Mouse (Mus musculus) heart, embryonic 11.5 days (tissue): ENCODE measurements around the gene Trem3. TPM values are rescaled to one million over a fixed set of nuclear protein-coding genes. Genes with fewer than 3 reads are reported as not detected.

Experiments used
- ATAC-seq: fragments of 200-750 bp; cut with Nextera tagmentation; replicated peaks from 2 replicates; pipeline ENCODE4 v1.8.0; 2017; ENCODE audit warnings: moderate library complexity; ENCODE audit not compliant: insufficient number of reproducible peaks, low FRiP score, low TSS enrichment
- H3K27ac ChIP-seq: fragments of 300-500 bp; sonication (generic); 2 replicates; pipeline ENCODE4 v1.5.1; 2014; ENCODE audit warnings: mild to moderate bottlenecking, low read depth, low read length
- H3K27me3 ChIP-seq: fragments of 300-500 bp; sonication (generic); 2 replicates; pipeline ENCODE4 v1.6.1; 2014; ENCODE audit warnings: mild to moderate bottlenecking, low read length, mixed read lengths; ENCODE audit not compliant: control insufficient read depth, insufficient read depth
- H3K36me3 ChIP-seq: fragments of 300-500 bp; sonication (generic); 2 replicates; pipeline ENCODE4 v1.6.1; 2014; ENCODE audit warnings: mild to moderate bottlenecking, low read length, moderate library complexity, mixed read lengths; ENCODE audit not compliant: control insufficient read depth, insufficient read depth
- H3K4me1 ChIP-seq: fragments of 300-500 bp; sonication (generic); 2 replicates; pipeline ENCODE4 v1.6.1; 2014; ENCODE audit warnings: low read length; ENCODE audit not compliant: control insufficient read depth, insufficient read depth
- H3K4me2 ChIP-seq: fragments of 300-500 bp; sonication (generic); 2 replicates; pipeline ENCODE4 v1.6.1; 2014; ENCODE audit warnings: mild to moderate bottlenecking, moderate library complexity
- H3K4me3 ChIP-seq: fragments of 300-500 bp; sonication (generic); 2 replicates; pipeline ENCODE4 v1.5.1; 2014; ENCODE audit warnings: low read depth, low read length
- H3K9ac ChIP-seq: fragments of 300-500 bp; sonication (generic); 2 replicates; pipeline ENCODE4 v1.6.1; 2014; ENCODE audit warnings: mild to moderate bottlenecking, low read depth, low read length, moderate library complexity
- H3K9me3 ChIP-seq: fragments of 300-500 bp; sonication (generic); replicated peaks from 2 replicates; pipeline ENCODE4 v1.6.1; 2016; ENCODE audit warnings: low read length; ENCODE audit not compliant: control insufficient read depth
- WGBS: fragments of 180-500 bp; shearing (Covaris S2); extraction: QIAGEN DNeasy Blood & Tissue Kit; methylation state at CpG from one replicate; pipeline ENCODE4 v1.1.7; 2014; ENCODE audit not compliant: insufficient replicate concordance; 5-methylcytosine and 5-hydroxymethylcytosine counted together
- polyA plus RNA-seq: library from polyadenylated mRNA; unstranded; fragments of >200 nt; fragmentation: Nextera tagmentation; extraction: Ambion mirVana; gene quantifications from 2 replicates; pipeline ENCODE4 v1.2.1, GENCODE M21; 2014

Gene Trem3
- polyA plus RNA-seq, 1 experiment from 2014 or later: not detected

- Histone ChIP-seq H3K27me3 (0 out of 2 replicates have a peak, but pooled peaks cover 3% of the 10 kb centered on the region), H3K4me3 (no peak overlapping the region), H3K9ac (no peak overlapping the region), H3K9me3 (no peaks in the 10 kb centered on the region), H3K36me3 (no peaks in the 10 kb centered on the region), H3K27ac (no peak overlapping the region), H3K4me1 (no peaks in the 10 kb centered on the region), H3K4me2 (no peak overlapping the region)
- 51% methylated on average over 2 of the region's 2 CpGs for WGBS
- no peak for ATAC-seq
Measured at GRCm38 (mm10) chr17:48266138-48266537, 18.6 kb downstream of the Trem3 start.

DNA sequence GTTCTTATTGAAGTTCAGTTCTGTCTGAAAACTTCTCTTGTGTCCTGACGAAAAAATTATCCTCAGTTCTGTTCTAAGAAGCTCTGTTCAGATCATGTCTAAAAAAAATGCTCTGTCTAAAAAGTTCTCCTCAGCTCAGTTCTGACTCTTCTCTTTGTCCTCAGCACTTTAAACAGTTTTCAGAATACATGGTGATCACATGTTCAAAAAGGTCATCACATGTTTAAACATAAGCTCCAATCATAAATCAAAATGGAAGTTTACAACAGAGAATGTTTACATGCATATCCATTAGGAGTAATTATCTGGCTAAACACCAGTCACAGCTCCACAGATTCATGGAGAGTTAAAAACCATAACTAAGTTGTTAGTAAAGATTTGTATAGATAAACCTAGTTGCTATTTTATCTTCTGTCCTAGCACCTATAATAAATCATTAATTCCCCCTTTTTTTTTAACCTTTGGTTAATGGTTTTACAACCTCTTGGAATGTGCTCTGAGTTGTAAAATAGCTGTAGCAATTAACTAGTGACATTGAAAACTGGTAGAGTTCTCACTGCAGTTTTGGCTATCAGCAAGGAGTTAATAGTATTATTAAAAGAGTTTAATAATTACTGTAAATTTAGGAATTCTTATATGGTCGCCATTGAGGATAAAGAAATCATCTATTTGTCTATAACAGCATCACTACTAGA, 19.2 kb downstream of the Trem3 start:
- Histone ChIP-seq H3K36me3 (no peaks in the 10 kb centered on the region), H3K27me3 (0 out of 2 replicates have a peak, but pooled peaks cover 3% of the 10 kb centered on the region), H3K9me3 (no peaks in the 10 kb centered on the region), H3K27ac (no peak overlapping the region), H3K4me3 (no peak overlapping the region), H3K9ac (no peak overlapping the region), H3K4me2 (no peak overlapping the region), H3K4me1 (no peaks in the 10 kb centered on the region)
- WGBS: 56% methylated on average over 2 of the region's 2 CpGs
- ATAC-seq: no peak

DNA sequence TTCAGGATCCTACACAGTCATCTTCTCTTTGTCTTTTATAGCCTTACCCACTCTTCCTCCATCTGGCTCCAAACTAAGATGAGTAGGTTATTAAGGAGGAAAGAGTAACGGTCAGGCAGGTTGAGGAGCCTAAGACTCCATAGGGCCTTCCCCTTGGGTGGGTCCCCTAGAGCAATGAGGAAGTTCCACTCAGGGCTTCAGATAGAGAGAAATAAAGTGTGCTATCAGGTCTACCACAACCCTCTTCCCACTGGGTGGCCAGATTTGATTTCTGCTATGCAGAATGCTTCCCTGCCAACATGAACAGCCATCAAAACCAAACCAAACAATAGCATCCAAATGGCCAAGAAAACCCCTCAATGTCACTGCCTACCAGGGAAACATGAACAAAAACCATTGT, 20.0 kb downstream of the Trem3 start:
- no peak overlapping the region for H3K4me3 ChIP-seq
- H3K4me2 ChIP-seq: no peak overlapping the region
- H3K9ac ChIP-seq: no peak overlapping the region
- ATAC-seq: no peak
- no peaks in the 10 kb centered on the region for H3K4me1 ChIP-seq
- H3K9me3 ChIP-seq: no peaks in the 10 kb centered on the region
- H3K27me3 ChIP-seq: 0 out of 2 replicates have a peak, but pooled peaks cover 3% of the 10 kb centered on the region
- H3K27ac ChIP-seq: no peak overlapping the region
- no peaks in the 10 kb centered on the region for H3K36me3 ChIP-seq
- 86% methylated on average over 1 of the region's 1 CpGs for WGBS

DNA sequence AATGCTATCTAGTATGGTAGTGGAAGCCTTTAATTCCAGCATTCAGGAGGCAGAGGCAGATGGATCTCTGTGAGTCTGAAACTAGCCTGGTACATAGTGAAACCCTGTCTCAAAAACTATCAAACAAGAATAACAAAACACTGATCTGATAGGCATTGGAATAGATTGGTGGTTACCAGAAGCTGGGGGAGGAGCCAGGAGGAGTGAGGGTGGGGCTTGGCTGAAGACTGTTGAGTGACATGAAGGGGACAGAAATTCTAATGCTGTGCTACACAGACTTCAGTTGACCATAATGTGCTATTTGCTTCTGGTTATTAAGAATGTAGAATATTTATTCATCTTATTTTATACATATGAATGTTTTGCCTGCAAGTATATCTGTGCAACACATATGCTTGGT, 20.7 kb downstream of the Trem3 start:
- Histone ChIP-seq H3K9ac (no peak overlapping the region), H3K27ac (no peak overlapping the region), H3K4me1 (no peaks in the 10 kb centered on the region), H3K27me3 (0 out of 2 replicates have a peak, but pooled peaks cover 3% of the 10 kb centered on the region), H3K4me2 (no peak overlapping the region), H3K9me3 (no peaks in the 10 kb centered on the region), H3K36me3 (no peaks in the 10 kb centered on the region), H3K4me3 (no peak overlapping the region)
- no peak for ATAC-seq

GRCm38 (mm10) chr17:48269833-48270232, 22.3 kb downstream of the Trem3 start:
- no peaks in the 10 kb centered on the region for H3K36me3 ChIP-seq
- H3K9me3 ChIP-seq: no peaks in the 10 kb centered on the region
- no peak overlapping the region for H3K9ac ChIP-seq
- H3K4me3 ChIP-seq: no peak overlapping the region
- no peak overlapping the region for H3K4me2 ChIP-seq
- no peaks in the 10 kb centered on the region for H3K4me1 ChIP-seq
- ATAC-seq: no peak
- H3K27me3 ChIP-seq: 0 out of 2 replicates have a peak, but pooled peaks cover 3% of the 10 kb centered on the region
- 60% methylated on average over 4 of the region's 4 CpGs for WGBS
- H3K27ac ChIP-seq: no peak overlapping the region

- peak overlapping the region; percentile 40 for H3K4me2 ChIP-seq
- H3K27me3 ChIP-seq: 0 out of 2 replicates have a peak, but pooled peaks cover 3% of the 10 kb centered on the region
- no peaks in the 10 kb centered on the region for H3K36me3 ChIP-seq
- H3K4me3 ChIP-seq: 0 out of 2 replicates have a peak overlapping the region, but pooled peaks have one; percentile 19
- no peaks in the 10 kb centered on the region for H3K4me1 ChIP-seq
- H3K9ac ChIP-seq: no peak overlapping the region
- H3K27ac ChIP-seq: peak overlapping the region; percentile 82
- WGBS: 44% methylated on average over 5 of the region's 5 CpGs
- H3K9me3 ChIP-seq: no peaks in the 10 kb centered on the region
- ATAC-seq: peak; percentile 78
Measured at GRCm38 (mm10) chr17:48272158-48272557, 24.6 kb downstream of the Trem3 start.

DNA sequence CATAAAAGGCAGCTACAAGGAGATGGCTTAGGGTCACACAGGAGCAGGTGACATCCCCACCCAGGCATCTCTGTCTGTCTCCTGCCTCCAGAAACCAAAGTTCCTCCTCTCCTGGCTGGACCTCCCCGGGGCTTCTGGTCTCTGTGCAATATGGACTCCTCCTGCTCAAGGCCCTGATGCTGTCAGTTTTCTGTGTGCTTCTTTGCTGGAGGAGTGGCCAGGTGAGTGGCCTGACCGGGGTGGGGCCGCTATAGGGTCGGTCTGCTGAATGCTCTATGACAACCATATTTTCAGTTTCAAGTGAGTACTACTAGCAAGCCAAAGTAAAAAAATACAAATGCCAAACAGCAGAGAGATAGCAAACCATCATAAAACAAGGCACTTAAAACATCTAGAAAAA, 25.0 kb downstream of the Trem3 start:
- Histone ChIP-seq H3K36me3 (no peaks in the 10 kb centered on the region), H3K4me2 (peak overlapping the region; percentile 40), H3K9me3 (no peaks in the 10 kb centered on the region), H3K27ac (peak overlapping the region; percentile 82), H3K4me1 (no peaks in the 10 kb centered on the region), H3K4me3 (no peak overlapping the region), H3K9ac (no peak overlapping the region), H3K27me3 (no peaks in the 10 kb centered on the region)
- 78% methylated on average over 4 of the region's 4 CpGs for WGBS
- no peak; the same call in 1 of the 2 replicates for ATAC-seq

DNA sequence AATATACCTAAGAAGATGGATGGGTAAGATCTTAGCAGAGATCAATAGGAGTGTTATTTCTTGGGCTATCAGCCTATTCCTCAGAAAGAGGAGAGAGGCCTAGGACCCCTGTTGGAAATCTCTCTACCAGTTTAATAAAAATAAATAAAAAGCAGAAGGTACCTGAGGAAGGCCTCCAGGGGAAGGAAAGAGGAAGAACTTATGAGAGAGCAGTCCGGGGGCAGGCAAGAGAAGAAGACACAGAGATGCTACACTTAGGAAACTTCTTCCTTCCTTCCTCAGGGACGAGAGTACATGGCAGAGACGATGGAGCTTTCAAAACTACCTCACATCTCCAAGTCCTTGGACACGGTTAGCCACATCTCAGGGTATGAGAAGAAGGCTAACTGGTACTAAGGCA, 26.5 kb downstream of the Trem3 start:
- Histone ChIP-seq H3K9me3 (no peaks in the 10 kb centered on the region), H3K27ac (no peak overlapping the region), H3K4me3 (no peak overlapping the region), H3K27me3 (no peaks in the 10 kb centered on the region), H3K4me2 (no peak overlapping the region), H3K9ac (no peak overlapping the region), H3K36me3 (no peaks in the 10 kb centered on the region), H3K4me1 (no peaks in the 10 kb centered on the region)
- WGBS: 69% methylated on average over 4 of the region's 4 CpGs
- no peak for ATAC-seq

DNA sequence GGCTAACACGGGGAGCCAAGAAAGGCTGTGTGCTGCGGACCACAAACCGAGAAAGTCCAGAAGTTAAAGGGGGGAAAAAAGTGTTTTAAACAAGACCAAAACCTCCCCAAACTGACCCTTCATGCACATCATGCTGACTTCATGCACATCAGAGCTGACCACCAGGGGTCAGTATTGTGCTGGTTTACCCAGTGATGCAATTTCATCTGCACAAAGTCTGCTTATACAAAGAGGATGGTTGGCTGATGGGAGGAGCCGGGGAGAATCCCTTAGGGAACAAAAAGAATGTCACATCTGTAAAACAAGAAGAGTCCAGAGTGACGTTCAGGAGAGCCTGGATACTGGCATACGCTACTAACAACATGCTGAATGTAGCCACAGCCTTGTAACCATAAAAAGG, 27.3 kb downstream of the Trem3 start:
- no peaks in the 10 kb centered on the region for H3K36me3 ChIP-seq
- no peaks in the 10 kb centered on the region for H3K4me1 ChIP-seq
- no peak overlapping the region for H3K9ac ChIP-seq
- no peak overlapping the region for H3K4me3 ChIP-seq
- no peaks in the 10 kb centered on the region for H3K27me3 ChIP-seq
- no peak overlapping the region for H3K4me2 ChIP-seq
- no peak for ATAC-seq
- no peaks in the 10 kb centered on the region for H3K9me3 ChIP-seq
- no peak overlapping the region for H3K27ac ChIP-seq
- 23% methylated on average over 6 of the region's 6 CpGs for WGBS
